Mouse (Mus musculus): ENCODE data around the gene Ribc1. TPM values are rescaled to one million over a fixed set of nuclear protein-coding genes. Genes with fewer than 3 reads are reported as not detected.

Ribc1 gene
- polyA plus RNA-seq (2016; fragmentation: Nextera tagmentation; extraction: Ambion mirVana) = 4.8 and 5.3 TPM in 2 replicates

GRCm38 (mm10) chrX:152016151-152017145, at the start of gene Ribc1, which contains the start of gene Smc1a:
Ribc1 (minus strand) TSS chrX:152016295.
Smc1a (plus strand) TSS chrX:152016428.
- peak; percentile 98 for ATAC-seq (ENCODE audit: low FRiP score, low read depth)
- Histone ChIP-seq H3K4me3 (peak within 1 kb of the TSS; percentile 53), H3K4me1 (peaks cover 12% of the 10 kb centered on the region)

GRCm38 (mm10) chrX:152065674-152066073, 49.6 kb upstream of the Ribc1 start:
- WGBS = 85% methylated on average over 2 of the region's 2 CpGs
- no peak overlapping the region for H3K4me3 ChIP-seq
- H3K27ac ChIP-seq (replicated peaks) = no peak overlapping the region
- H3K36me3 ChIP-seq = peaks cover 12% of the 10 kb centered on the region
- H3K27me3 ChIP-seq = peaks cover 81% of the 10 kb centered on the region
- no peak overlapping the region for H3K4me2 ChIP-seq (replicated peaks)
- no peaks in the 10 kb centered on the region for H3K9me3 ChIP-seq
- H3K4me1 ChIP-seq = no peaks in the 10 kb centered on the region
- H3K9ac ChIP-seq (replicated peaks) = no peak overlapping the region
- ATAC-seq (ENCODE audit: low FRiP score, low read depth) = no peak

More at GRCm38 (mm10) chrX:152016151-152017145, at the start of gene Ribc1, which contains the start of gene Smc1a:
- no peaks in the 10 kb centered on the region for H3K9me3 ChIP-seq
- H3K36me3 ChIP-seq = 0 out of 2 replicates have a peak, but pooled peaks cover 5% of the 10 kb centered on the region
- H3K4me2 ChIP-seq (replicated peaks) = peak within 1 kb of the TSS; percentile 56
- H3K9ac ChIP-seq (replicated peaks) = peak within 1 kb of the TSS; percentile 66
- WGBS = 23% methylated on average over 63 of the region's 64 CpGs
- H3K27ac ChIP-seq (replicated peaks) = peak within 1 kb of the TSS; percentile 80
- peaks cover 59% of the 10 kb centered on the region for H3K27me3 ChIP-seq

- Histone ChIP-seq H3K4me1 (no peaks in the 10 kb centered on the region), H3K36me3 (peaks cover 23% of the 10 kb centered on the region; the same call in 1 of the 2 replicates), H3K9ac (replicated peaks) (no peak overlapping the region), H3K27me3 (peaks cover 42% of the 10 kb centered on the region), H3K9me3 (no peaks in the 10 kb centered on the region), H3K27ac (replicated peaks) (no peak overlapping the region), H3K4me2 (replicated peaks) (no peak overlapping the region), H3K4me3 (no peak overlapping the region)
- no peak for ATAC-seq (ENCODE audit: low FRiP score, low read depth)
- WGBS = 71% methylated on average over 1 of the region's 1 CpGs
Observed at GRCm38 (mm10) chrX:152054094-152054493, 38.0 kb upstream of the Ribc1 start.

- H3K27ac ChIP-seq (replicated peaks) = no peak overlapping the region
- no peaks in the 10 kb centered on the region for H3K9me3 ChIP-seq
- H3K27me3 ChIP-seq = peaks cover 41% of the 10 kb centered on the region
- H3K36me3 ChIP-seq = peaks cover 18% of the 10 kb centered on the region; the same call in 1 of the 2 replicates
- H3K4me3 ChIP-seq = no peak overlapping the region
- ATAC-seq (ENCODE audit: low FRiP score, low read depth) = no peak
- no peaks in the 10 kb centered on the region for H3K4me1 ChIP-seq
- no peak overlapping the region for H3K9ac ChIP-seq (replicated peaks)
- no peak overlapping the region for H3K4me2 ChIP-seq (replicated peaks)
- 75% methylated on average over 3 of the region's 3 CpGs for WGBS
Observed at GRCm38 (mm10) chrX:152052546-152052945, 36.5 kb upstream of the Ribc1 start.

- H3K9me3 ChIP-seq = no peaks in the 10 kb centered on the region
- H3K9ac ChIP-seq (replicated peaks) = no peak overlapping the region
- H3K27ac ChIP-seq (replicated peaks) = no peak overlapping the region
- H3K36me3 ChIP-seq = peaks cover 35% of the 10 kb centered on the region; the same call in 1 of the 2 replicates
- no peaks in the 10 kb centered on the region for H3K4me1 ChIP-seq
- no peak for ATAC-seq (ENCODE audit: low FRiP score, low read depth)
- peaks cover 46% of the 10 kb centered on the region for H3K27me3 ChIP-seq
- H3K4me3 ChIP-seq = no peak overlapping the region
- H3K4me2 ChIP-seq (replicated peaks) = no peak overlapping the region
Observed at GRCm38 (mm10) chrX:152047230-152047629, 31.1 kb upstream of the Ribc1 start.

GRCm38 (mm10) chrX:152039865-152040264, 23.8 kb upstream of the Ribc1 start:
- Histone ChIP-seq H3K4me3 (no peak overlapping the region), H3K9ac (replicated peaks) (no peak overlapping the region), H3K9me3 (no peaks in the 10 kb centered on the region), H3K27ac (replicated peaks) (no peak overlapping the region), H3K4me1 (no peaks in the 10 kb centered on the region), H3K36me3 (peaks cover 15% of the 10 kb centered on the region), H3K4me2 (replicated peaks) (no peak overlapping the region), H3K27me3 (peaks cover 43% of the 10 kb centered on the region)
- ATAC-seq (ENCODE audit: low FRiP score, low read depth) = no peak

- WGBS = 83% methylated on average over 2 of the region's 2 CpGs
- H3K9ac ChIP-seq (replicated peaks) = no peak overlapping the region
- H3K4me2 ChIP-seq (replicated peaks) = no peak overlapping the region
- 0 out of 2 replicates have a peak, but pooled peaks cover 6% of the 10 kb centered on the region for H3K36me3 ChIP-seq
- H3K9me3 ChIP-seq = no peaks in the 10 kb centered on the region
- ATAC-seq (ENCODE audit: low FRiP score, low read depth) = no peak
- H3K4me3 ChIP-seq = no peak overlapping the region
- peaks cover 12% of the 10 kb centered on the region for H3K4me1 ChIP-seq
- H3K27ac ChIP-seq (replicated peaks) = no peak overlapping the region
- H3K27me3 ChIP-seq = peaks cover 62% of the 10 kb centered on the region
Observed at GRCm38 (mm10) chrX:152019294-152019693, 3.2 kb upstream of the Ribc1 start.

- Histone ChIP-seq H3K9ac (replicated peaks) (peak overlapping the region; percentile 58), H3K27ac (replicated peaks) (0 out of 2 replicates have a peak overlapping the region, but pooled peaks have one; percentile 79), H3K4me1 (peaks cover 12% of the 10 kb centered on the region), H3K9me3 (no peaks in the 10 kb centered on the region), H3K27me3 (peaks cover 58% of the 10 kb centered on the region), H3K36me3 (0 out of 2 replicates have a peak, but pooled peaks cover 5% of the 10 kb centered on the region), H3K4me3 (peak overlapping the region; percentile 53), H3K4me2 (replicated peaks) (peak overlapping the region; percentile 56)
- ATAC-seq (ENCODE audit: low FRiP score, low read depth) = no peak
- WGBS = 36% methylated on average over 14 of the region's 14 CpGs
Observed at GRCm38 (mm10) chrX:152017186-152017585, 1.1 kb upstream of the Ribc1 start.

GRCm38 (mm10) chrX:152015752-152016150, 344 bp downstream of the Ribc1 start:
- H3K9me3 ChIP-seq = no peaks in the 10 kb centered on the region
- H3K27ac ChIP-seq (replicated peaks) = peak overlapping the region; percentile 80
- no peak for ATAC-seq (ENCODE audit: low FRiP score, low read depth)
- peak overlapping the region; percentile 53 for H3K4me3 ChIP-seq
- WGBS = 16% methylated on average over 11 of the region's 11 CpGs
- H3K27me3 ChIP-seq = peaks cover 62% of the 10 kb centered on the region
- peak overlapping the region; percentile 51 for H3K4me2 ChIP-seq (replicated peaks)
- H3K4me1 ChIP-seq = peaks cover 12% of the 10 kb centered on the region
- 0 out of 2 replicates have a peak, but pooled peaks cover 5% of the 10 kb centered on the region for H3K36me3 ChIP-seq
- peak overlapping the region; percentile 66 for H3K9ac ChIP-seq (replicated peaks)

GRCm38 (mm10) chrX:152007863-152008262, 8.2 kb downstream of the Ribc1 start:
- H3K4me1 ChIP-seq = no peaks in the 10 kb centered on the region
- H3K4me2 ChIP-seq (replicated peaks) = no peak overlapping the region
- no peak for ATAC-seq (ENCODE audit: low FRiP score, low read depth)
- H3K36me3 ChIP-seq = peaks cover 9% of the 10 kb centered on the region; the same call in 1 of the 2 replicates
- H3K27me3 ChIP-seq = peaks cover 73% of the 10 kb centered on the region
- no peak overlapping the region for H3K4me3 ChIP-seq
- H3K9me3 ChIP-seq = no peaks in the 10 kb centered on the region
- 86% methylated on average over 1 of the region's 1 CpGs for WGBS
- no peak overlapping the region for H3K9ac ChIP-seq (replicated peaks)
- H3K27ac ChIP-seq (replicated peaks) = no peak overlapping the region

GRCm38 (mm10) chrX:152002865-152003264, 13.2 kb downstream of the Ribc1 start:
- WGBS = 75% methylated on average over 2 of the region's 2 CpGs
- H3K4me1 ChIP-seq = no peaks in the 10 kb centered on the region
- no peak overlapping the region for H3K4me3 ChIP-seq
- peaks cover 9% of the 10 kb centered on the region; the same call in 1 of the 2 replicates for H3K36me3 ChIP-seq
- peak overlapping the region; percentile 61 for H3K4me2 ChIP-seq (replicated peaks)
- no peaks in the 10 kb centered on the region for H3K9me3 ChIP-seq
- H3K9ac ChIP-seq (replicated peaks) = no peak overlapping the region
- ATAC-seq (ENCODE audit: low FRiP score, low read depth) = no peak
- H3K27ac ChIP-seq (replicated peaks) = no peak overlapping the region
- H3K27me3 ChIP-seq = peaks cover 91% of the 10 kb centered on the region

All from midbrain, embryonic 12.5 days (tissue).